Mouse (Mus musculus) adrenal gland, postnatal 10 days (tissue): ENCODE data around the gene Dgkk. TPM values are rescaled to one million over a fixed set of nuclear protein-coding genes. Genes with fewer than 3 reads are reported as not detected.
A peak's percentile ranks its signal among the peaks of the same experiment; 100 is the strongest.
"Not testable (repeated sequence)": the region's sequence is repeated elsewhere in the genome, so short reads cannot be mapped to it uniquely, and the experiment has no call there.

ENCODE experiments used
- DNase-seq: peaks from one replicate; pipeline ENCODE4 v3.0.0; 2021; ENCODE audit warnings: mixed read lengths
- long read RNA-seq, 2 experiments: library from polyadenylated mRNA; stranded (forward); transcript quantifications; one replicate each; pipeline ENCODE4 v2.0.0; 2021
- total RNA-seq, 2 experiments: library from RNA; stranded (reverse); gene quantifications; 2 replicates each; pipeline ENCODE4 v1.2.3; 2021

The Dgkk gene
- total RNA-seq = 10 to 100 TPM; 13.6 to 18.4 TPM
- long read RNA-seq, experiment 1, partial matches to known transcripts = 0 of 2 reads
- long read RNA-seq, experiment 1, other reads (novel, unspliced or antisense) = 2 of 2 reads
- long read RNA-seq, experiment 2, partial matches to known transcripts = 0 of 1 reads
- long read RNA-seq, experiment 2, other reads (novel, unspliced or antisense) = 1 of 1 reads

DNA sequence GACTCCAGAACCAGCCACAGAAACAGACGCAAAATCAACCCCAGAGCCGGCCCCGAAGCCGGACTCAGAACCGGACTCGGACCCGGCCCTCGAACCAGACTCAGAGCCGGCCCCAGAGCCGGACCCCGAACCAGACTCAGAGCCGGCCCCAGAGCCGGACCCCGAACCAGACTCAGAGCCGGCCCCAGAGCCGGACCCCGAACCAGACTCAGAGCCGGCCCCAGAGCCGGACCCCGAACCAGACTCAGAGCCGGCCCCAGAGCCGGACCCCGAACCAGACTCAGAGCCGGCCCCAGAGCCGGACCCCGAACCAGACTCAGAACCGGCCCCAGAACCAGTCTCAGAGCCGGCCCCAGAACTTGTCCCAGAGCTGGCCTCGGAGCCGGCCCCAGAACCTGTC is at the start of gene Dgkk:
Gene Dgkk, plus strand, starts transcription at position 301 of the 400 bp plus-strand sequence.
- not testable (repeated sequence) for DNase-seq

DNA sequence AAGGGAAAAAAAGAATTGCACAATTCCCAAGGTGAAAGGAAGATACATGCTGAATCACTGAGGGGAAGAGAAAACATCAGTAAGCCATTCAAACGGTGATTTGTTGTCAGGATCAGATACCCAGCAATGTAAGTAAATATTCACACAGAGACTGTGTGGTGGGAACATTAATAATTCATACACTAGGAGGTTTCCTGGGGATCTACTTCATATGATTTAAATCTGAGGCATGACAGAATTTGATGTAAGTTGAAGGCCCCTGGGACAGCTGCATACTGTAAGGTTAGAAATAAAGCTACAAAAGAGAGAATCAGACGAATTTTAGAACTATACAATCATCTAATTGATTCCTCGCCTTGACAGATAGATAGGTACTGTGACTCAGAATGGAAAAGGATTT is 45.1 kb upstream of the Dgkk start:
- DNase-seq = no peak

DNA sequence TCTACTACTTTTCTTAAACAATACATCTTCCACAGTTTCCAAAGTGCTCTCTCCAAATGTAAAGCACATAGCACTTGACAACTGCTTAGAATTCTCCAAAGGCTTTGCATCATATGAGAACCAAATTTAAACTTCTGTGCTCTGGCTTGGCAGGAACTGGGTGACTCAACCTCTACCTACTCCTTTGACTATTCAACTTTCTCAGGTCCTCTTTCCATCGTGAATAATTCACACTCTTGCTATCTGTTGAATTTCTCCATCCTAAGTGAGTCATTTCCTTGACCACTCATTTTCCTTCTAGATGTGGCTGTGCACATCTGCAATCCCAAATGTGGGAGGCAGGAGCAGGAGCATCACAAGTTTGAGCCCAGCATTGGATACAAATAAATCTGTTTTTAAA is 28.4 kb upstream of the Dgkk start:
- DNase-seq = no peak

- no peak for DNase-seq
Observed at GRCm38 (mm10) chrX:6751549-6752047, 27.5 kb upstream of the Dgkk start.

- DNase-seq = peak; percentile 16
Observed at GRCm38 (mm10) chrX:6777489-6778249, 1.4 kb upstream of the Dgkk start.

GRCm38 (mm10) chrX:6778250-6778637 is 862 bp upstream of the Dgkk start:
- peak; percentile 64 for DNase-seq

DNA sequence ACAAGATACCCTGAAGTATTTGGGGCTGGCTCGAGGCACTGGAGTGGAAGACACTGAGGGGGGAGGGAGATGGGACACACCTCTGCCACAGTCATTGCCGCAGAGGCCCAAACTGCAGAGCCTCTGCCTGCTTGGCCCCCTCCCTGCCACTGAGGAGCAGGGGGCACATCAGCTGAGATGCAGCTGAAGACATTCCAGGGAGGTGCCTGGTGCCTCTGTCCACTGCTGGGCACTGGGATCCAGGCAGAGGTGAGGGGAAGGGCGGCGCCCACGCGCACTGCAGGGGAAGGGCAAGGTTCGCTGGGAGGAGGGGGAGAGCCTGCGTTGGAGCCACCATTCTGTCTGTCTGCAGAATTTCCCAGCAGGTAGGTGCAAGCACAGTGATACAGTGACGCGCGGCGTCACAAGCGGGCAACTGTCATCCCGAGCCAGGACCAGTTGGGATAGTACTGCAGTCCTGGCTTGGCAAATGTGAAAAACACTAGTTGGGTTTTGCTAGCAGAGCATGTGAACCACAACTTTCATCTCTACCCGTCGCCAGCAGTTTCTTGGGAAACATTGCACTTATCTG is 948 bp downstream of the Dgkk start:
- peak; percentile 1 for DNase-seq

DNA sequence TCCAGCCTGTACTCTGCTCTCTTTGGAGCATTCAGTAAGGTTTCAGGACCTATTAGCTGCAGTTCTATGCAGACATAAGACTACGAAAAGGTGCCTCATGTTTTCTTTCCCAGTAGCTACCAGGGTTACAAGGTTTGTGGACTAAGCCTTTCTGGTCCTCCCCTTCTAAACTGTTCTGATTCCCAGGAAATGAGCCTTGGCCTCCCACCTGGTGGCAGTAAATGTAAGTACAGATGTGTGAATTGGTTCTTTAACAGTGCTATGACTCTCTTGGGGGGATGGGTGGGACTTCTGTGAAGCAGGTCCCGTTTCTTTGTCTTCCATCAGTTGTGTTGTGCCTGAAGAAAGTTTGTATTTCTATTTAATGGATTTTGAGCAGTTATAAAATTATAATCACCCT is 53.4 kb downstream of the Dgkk start:
- DNase-seq = no peak

GRCm38 (mm10) chrX:6853466-6853865 is 74.4 kb downstream of the Dgkk start:
- DNase-seq = no peak

- no peak for DNase-seq
Observed at GRCm38 (mm10) chrX:6854136-6854535, 75.0 kb downstream of the Dgkk start.

GRCm38 (mm10) chrX:6893933-6894332 is 114.8 kb downstream of the Dgkk start:
- peak; percentile 2 for DNase-seq

GRCm38 (mm10) chrX:6911047-6911446 is 131.9 kb downstream of the Dgkk start:
- DNase-seq = no peak

DNA sequence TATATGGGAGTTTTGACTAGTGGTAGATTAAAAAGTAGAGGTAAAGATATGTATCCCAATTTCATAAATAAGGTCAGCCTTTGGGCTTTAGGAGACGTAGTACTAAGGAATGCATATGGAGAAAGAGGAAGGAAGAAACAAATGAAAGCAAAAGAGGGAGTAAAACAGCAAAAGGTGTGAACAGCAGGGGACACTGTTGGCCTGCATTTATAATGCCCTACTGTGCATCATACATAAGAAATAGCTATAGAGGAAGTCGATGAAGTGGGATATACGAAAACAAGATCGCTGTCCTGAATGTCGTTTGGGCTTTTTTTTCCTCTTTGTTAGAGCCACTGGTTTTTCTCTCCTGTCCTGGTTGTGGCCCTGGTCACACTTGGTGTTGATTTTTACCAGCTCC is 143.1 kb downstream of the Dgkk start:
- peak; percentile 14 for DNase-seq

DNA sequence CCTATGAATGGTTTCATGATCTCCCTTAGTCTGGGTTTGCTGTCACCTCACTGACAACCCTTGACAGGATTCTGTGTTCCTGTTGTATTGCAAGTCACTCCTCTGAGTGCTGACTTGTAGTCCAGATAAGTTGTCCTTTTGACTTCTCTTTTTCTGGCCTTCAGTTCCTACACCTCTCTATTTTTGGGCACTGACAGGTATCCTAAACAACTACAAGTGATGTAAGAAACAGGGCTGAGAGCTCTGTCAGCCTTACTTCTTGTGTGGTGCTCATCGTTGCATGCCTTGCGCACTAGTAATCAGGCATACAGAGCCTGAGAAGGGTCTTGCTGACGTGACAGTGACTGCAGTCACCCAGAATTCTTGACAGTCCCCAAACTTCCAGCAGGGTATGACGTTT is 147.1 kb downstream of the Dgkk start:
- no peak for DNase-seq

GRCm38 (mm10) chrX:6968598-6968997 is 189.5 kb downstream of the Dgkk start:
- DNase-seq = no peak

GRCm38 (mm10) chrX:6971956-6972355 is 192.8 kb downstream of the Dgkk start:
- no peak for DNase-seq

DNA sequence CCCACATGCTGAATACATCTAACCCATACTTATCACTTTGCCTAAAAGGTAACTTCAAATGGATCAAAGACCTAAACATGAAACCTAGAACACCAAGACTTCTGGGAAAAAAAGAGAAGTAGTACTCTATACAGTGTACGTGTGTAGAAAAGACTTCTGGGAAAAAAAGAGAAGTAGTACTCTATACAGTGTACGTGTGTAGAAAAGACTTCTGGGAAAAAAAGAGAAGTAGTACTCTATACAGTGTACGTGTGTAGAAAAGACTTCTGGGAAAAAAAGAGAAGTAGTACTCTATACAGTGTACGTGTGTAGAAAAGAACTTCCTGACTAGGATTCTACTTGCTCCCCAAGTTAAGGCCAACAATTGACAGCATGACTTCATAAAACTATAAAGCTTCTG is 204.8 kb downstream of the Dgkk start:
- DNase-seq = not testable (repeated sequence)
